Mouse (Mus musculus): ENCODE measurements around the gene Rbp2.

Gene Rbp2

GRCm38 (mm10) chr9:98485815-98486214 lies at the start of gene Rbp2:
Rbp2 (plus strand) TSS chr9:98486115.
- DNase-seq (ENCODE audit: low spot score in 2 of 2): no peak

- DNase-seq (ENCODE audit: low spot score in 2 of 2): no peak
Observed at GRCm38 (mm10) chr9:98437819-98438218, 48.1 kb upstream of the Rbp2 start.

GRCm38 (mm10) chr9:98439091-98439490 lies 46.8 kb upstream of the Rbp2 start:
- no peak for DNase-seq (ENCODE audit: low spot score in 2 of 2)

GRCm38 (mm10) chr9:98442638-98443037 lies 43.3 kb upstream of the Rbp2 start:
- no peak for DNase-seq (ENCODE audit: low spot score in 2 of 2)

GRCm38 (mm10) chr9:98445359-98446149 lies 40.4 kb upstream of the Rbp2 start:
- no peak for DNase-seq (ENCODE audit: low spot score in 2 of 2)

GRCm38 (mm10) chr9:98450976-98451375 lies 34.9 kb upstream of the Rbp2 start:
- DNase-seq (ENCODE audit: low spot score in 2 of 2): no peak

- no peak for DNase-seq (ENCODE audit: low spot score in 2 of 2)
Observed at GRCm38 (mm10) chr9:98466709-98467108, 19.2 kb upstream of the Rbp2 start.

GRCm38 (mm10) chr9:98480172-98480749 lies 5.7 kb upstream of the Rbp2 start:
- DNase-seq (ENCODE audit: low spot score in 2 of 2): no peak

- DNase-seq (ENCODE audit: low spot score in 2 of 2): no peak
Observed at GRCm38 (mm10) chr9:98482256-98482655, 3.7 kb upstream of the Rbp2 start.

- DNase-seq (ENCODE audit: low spot score in 2 of 2): no peak
Observed at GRCm38 (mm10) chr9:98485020-98485419, 895 bp upstream of the Rbp2 start.

- no peak for DNase-seq (ENCODE audit: low spot score in 2 of 2)
Observed at GRCm38 (mm10) chr9:98487273-98487672, 1.4 kb downstream of the Rbp2 start.

GRCm38 (mm10) chr9:98489532-98489931 lies 3.6 kb downstream of the Rbp2 start:
- DNase-seq (ENCODE audit: low spot score in 2 of 2): no peak

- DNase-seq (ENCODE audit: low spot score in 2 of 2): no peak
Observed at GRCm38 (mm10) chr9:98490128-98490527, 4.2 kb downstream of the Rbp2 start.

- no peak for DNase-seq (ENCODE audit: low spot score in 2 of 2)
Observed at GRCm38 (mm10) chr9:98491071-98491470, 5.2 kb downstream of the Rbp2 start.

GRCm38 (mm10) chr9:98492212-98492611 lies 6.3 kb downstream of the Rbp2 start:
- no peak for DNase-seq (ENCODE audit: low spot score in 2 of 2)

GRCm38 (mm10) chr9:98492821-98493220 lies 6.9 kb downstream of the Rbp2 start:
- no peak for DNase-seq (ENCODE audit: low spot score in 2 of 2)

- no peak for DNase-seq (ENCODE audit: low spot score in 2 of 2)
Observed at GRCm38 (mm10) chr9:98497157-98497556, 11.2 kb downstream of the Rbp2 start.

- no peak for DNase-seq (ENCODE audit: low spot score in 2 of 2)
Observed at GRCm38 (mm10) chr9:98497990-98498389, 12.1 kb downstream of the Rbp2 start.

GRCm38 (mm10) chr9:98498717-98499268 lies 12.9 kb downstream of the Rbp2 start:
- DNase-seq (ENCODE audit: low spot score in 2 of 2): no peak

- no peak for DNase-seq (ENCODE audit: low spot score in 2 of 2)
Observed at GRCm38 (mm10) chr9:98499601-98500000, 13.7 kb downstream of the Rbp2 start.

GRCm38 (mm10) chr9:98507480-98507879 lies 21.6 kb downstream of the Rbp2 start:
- DNase-seq (ENCODE audit: low spot score in 2 of 2): no peak

- no peak for DNase-seq (ENCODE audit: low spot score in 2 of 2)
Observed at GRCm38 (mm10) chr9:98510363-98511055, 24.6 kb downstream of the Rbp2 start.

GRCm38 (mm10) chr9:98523872-98524271 lies 38.0 kb downstream of the Rbp2 start:
- DNase-seq (ENCODE audit: low spot score in 2 of 2): no peak
